Comparison of ENCODE assay signal across 10 mouse cellular contexts in genomic region chr11:104029036-104029664, GRCm38 (mm10).
DNase-seq lines count a peak whose midpoint lies in the region; ATAC-seq lines count a peak whose summit lies in the region.
"Had no signal": no experiment of that assay in that cellular context is flagged by ENCODE, and none has a peak within 500 bp of the region (broad histone marks: within the 10 kb centered on the region; RNA-seq: fewer than 3 reads in every experiment).

No protein-coding gene starts in this region.

- H3K9ac ChIP-seq in liver, embryonic 12.5 days: no peak overlapping the region
- H3K9ac ChIP-seq in hindbrain, embryonic 14.5 days: no peak overlapping the region
- H3K9ac ChIP-seq: intestine, embryonic 15.5 days; limb, embryonic 15.5 days had no signal

- DNase-seq in left cerebral cortex, adult 11 months (ENCODE audit: low spot score): peak; percentile 75
- DNase-seq in left cerebral cortex, postnatal 4 days: no peak
- peak; percentile 88 to 94 for DNase-seq in frontal cortex, postnatal 36 days (ENCODE audit: low spot score in 2 of 2)
- DNase-seq in left cerebral cortex, postnatal 10 days (ENCODE audit: extremely low spot score in 1 of 2, low spot score in 2 of 2): peak; percentile 66 to 83
- DNase-seq in embryo, embryonic 10 days (ENCODE audit: low spot score): no peak
- DNase-seq in hindbrain, embryonic 14.5 days (ENCODE audit: low spot score): no peak
- no peak for DNase-seq in ovary, postnatal 36 days (ENCODE audit: low spot score)

- intact Hi-C loops in left cerebral cortex, postnatal 4 days (cut with DNase I): no loop called here
- intact Hi-C loops in left cerebral cortex, postnatal 10 days (cut with DNase I): no loop called here

- no peak overlapping the region for H3K27ac ChIP-seq in liver, embryonic 12.5 days
- H3K27ac ChIP-seq in hindbrain, embryonic 14.5 days: no peak overlapping the region
- H3K27ac ChIP-seq: intestine, embryonic 15.5 days; limb, embryonic 15.5 days had no signal

- no peaks in the 10 kb centered on the region for H3K36me3 ChIP-seq in liver, embryonic 12.5 days
- no peaks in the 10 kb centered on the region for H3K36me3 ChIP-seq in hindbrain, embryonic 14.5 days (replicated peaks; ENCODE audit: control insufficient read depth, insufficient read depth)
- H3K36me3 ChIP-seq: intestine, embryonic 15.5 days; limb, embryonic 15.5 days had no signal

- H3K9me3 ChIP-seq in liver, embryonic 12.5 days (replicated peaks): no peaks in the 10 kb centered on the region
- H3K9me3 ChIP-seq in hindbrain, embryonic 14.5 days (ENCODE audit: control insufficient read depth, low read length): no peaks in the 10 kb centered on the region
- H3K9me3 ChIP-seq: intestine, embryonic 15.5 days; limb, embryonic 15.5 days had no signal

- WGBS in liver, embryonic 12.5 days (ENCODE audit: insufficient replicate concordance): 77% methylated on average over 9 of the region's 9 CpGs
- WGBS in hindbrain, embryonic 14.5 days: 90% methylated on average over 9 of the region's 9 CpGs

- H3K4me1 ChIP-seq in liver, embryonic 12.5 days: no peaks in the 10 kb centered on the region
- H3K4me1 ChIP-seq in hindbrain, embryonic 14.5 days (replicated peaks; ENCODE audit: control insufficient read depth, insufficient read depth, low read length): no peaks in the 10 kb centered on the region
- H3K4me1 ChIP-seq: intestine, embryonic 15.5 days; limb, embryonic 15.5 days had no signal

- H3K4me2 ChIP-seq in liver, embryonic 12.5 days: no peak overlapping the region
- H3K4me2 ChIP-seq in hindbrain, embryonic 14.5 days (replicated peaks): no peak overlapping the region
- H3K4me2 ChIP-seq: intestine, embryonic 15.5 days; limb, embryonic 15.5 days had no signal

- H3K27me3 ChIP-seq in liver, embryonic 12.5 days (replicated peaks): 0 out of 2 replicates have a peak, but pooled peaks cover 7% of the 10 kb centered on the region
- no peaks in the 10 kb centered on the region for H3K27me3 ChIP-seq in hindbrain, embryonic 14.5 days (ENCODE audit: control insufficient read depth, insufficient read depth, low read length)
- H3K27me3 ChIP-seq: limb, embryonic 15.5 days had no signal

- ATAC-seq in liver, embryonic 12.5 days: no peak
- no peak for ATAC-seq in hindbrain, embryonic 14.5 days (ENCODE audit: low FRiP score)
- ATAC-seq: intestine, embryonic 15.5 days had no signal

- no peak overlapping the region for H3K4me3 ChIP-seq in liver, embryonic 12.5 days
- no peak overlapping the region for H3K4me3 ChIP-seq in hindbrain, embryonic 14.5 days (replicated peaks; ENCODE audit: low read length)
- H3K4me3 ChIP-seq: intestine, embryonic 15.5 days; limb, embryonic 15.5 days had no signal

Comparison
In these comparisons a context has a peak if more than half of its experiments do, and no peak if none do; other contexts are left out.
1. DNase-seq: peak in left cerebral cortex, adult 11 months (single experiment), frontal cortex, postnatal 36 days (2 of 2) and left cerebral cortex, postnatal 10 days (2 of 2); none in left cerebral cortex, postnatal 4 days (single experiment), embryo, embryonic 10 days (single experiment), hindbrain, embryonic 14.5 days (single experiment) and ovary, postnatal 36 days (single experiment).